Mouse (Mus musculus) neural tube, embryonic 15.5 days (tissue): ENCODE measurements around the gene Rbm6. TPM values are rescaled to one million over a fixed set of nuclear protein-coding genes. Genes with fewer than 3 reads are reported as not detected.

ENCODE experiments used
- polyA plus RNA-seq: library from polyadenylated mRNA; unstranded; fragments of >200 nt; fragmentation: Nextera tagmentation; extraction: Ambion mirVana; gene quantifications from 2 replicates; pipeline ENCODE4 v1.2.1, GENCODE M21; 2015

Gene Rbm6
- polyA plus RNA-seq, 1 experiment from 2014 or later: 86.3 TPM

Other genes with a start within 250 kb of the Rbm6 start
- gene Gnai2, start 237.9 kb downstream of the Rbm6 start, polyA plus RNA-seq: 262 and 325 TPM in 2 replicates
- gene Slc38a3, start 203.7 kb downstream of the Rbm6 start, polyA plus RNA-seq: 35.1 and 35.4 TPM in 2 replicates
- gene Gnat1, start 193.5 kb downstream of the Rbm6 start, polyA plus RNA-seq: 2.5 and 2.9 TPM in 2 replicates
- 10.2 and 12.5 TPM in 2 replicates for gene Sema3f, start 162.8 kb downstream of the Rbm6 start, polyA plus RNA-seq
- 229 and 230 TPM in 2 replicates for gene Rbm5, start 102.2 kb downstream of the Rbm6 start, polyA plus RNA-seq
- 23.0 and 23.3 TPM in 2 replicates for gene Mon1a, start 14.9 kb upstream of the Rbm6 start, polyA plus RNA-seq
- gene Mst1r, start 33.6 kb upstream of the Rbm6 start, polyA plus RNA-seq: 3.4 and 4.3 TPM in 2 replicates
- not detected in 2 replicates for gene Actl11, start 55.2 kb upstream of the Rbm6 start, polyA plus RNA-seq
- 43.3 and 49.1 TPM in 2 replicates for gene Camkv, start 62.4 kb upstream of the Rbm6 start, polyA plus RNA-seq
- 6.1 and 10.2 TPM in 2 replicates for gene Traip, start 76.9 kb upstream of the Rbm6 start, polyA plus RNA-seq
- gene Uba7, start 102.3 kb upstream of the Rbm6 start, polyA plus RNA-seq: 5.6 and 23.0 TPM in 2 replicates
- gene Gm20661, start 109.8 kb upstream of the Rbm6 start, polyA plus RNA-seq: 1.2 and 3.1 TPM in 2 replicates
- gene Inka1, start 112.6 kb upstream of the Rbm6 start, polyA plus RNA-seq: 21.0 and 30.4 TPM in 2 replicates
- 1.5 and 3.5 TPM in 2 replicates for gene Cdhr4, start 119.3 kb upstream of the Rbm6 start, polyA plus RNA-seq
- 0.59 and 1.1 TPM in 2 replicates for gene Gm20662, start 123.1 kb upstream of the Rbm6 start, polyA plus RNA-seq
- gene Ip6k1, start 129.3 kb upstream of the Rbm6 start, polyA plus RNA-seq: 88.6 and 99.1 TPM in 2 replicates
- 22.0 and 28.9 TPM in 2 replicates for gene Gmppb, start 176.0 kb upstream of the Rbm6 start, polyA plus RNA-seq
- 2.2 and 2.8 TPM in 2 replicates for gene Amigo3, start 179.9 kb upstream of the Rbm6 start, polyA plus RNA-seq
- gene Mst1, start 207.2 kb upstream of the Rbm6 start, polyA plus RNA-seq: 0.50 TPM in 1 of 2 replicates, not detected in the other
- gene Rnf123, start 210.1 kb upstream of the Rbm6 start, polyA plus RNA-seq: 44.3 and 51.6 TPM in 2 replicates
- gene Apeh, start 221.4 kb upstream of the Rbm6 start, polyA plus RNA-seq: 52.3 and 53.5 TPM in 2 replicates